Mouse (Mus musculus) erythroblast, embryonic 14.5 days (primary cell): ENCODE results near the gene Vps13d.

Experiments
- GATA1 ChIP-seq: IDR thresholded peaks from 2 replicates; pipeline ENCODE4 v1.6.1; 2012; ENCODE audit warnings: low read length, inconsistent platforms, mixed read lengths
- TAL1 ChIP-seq: IDR thresholded peaks from 3 replicates; pipeline ENCODE4 v1.6.1; 2012; ENCODE audit warnings: low read length, inconsistent platforms, mixed read lengths

DNA sequence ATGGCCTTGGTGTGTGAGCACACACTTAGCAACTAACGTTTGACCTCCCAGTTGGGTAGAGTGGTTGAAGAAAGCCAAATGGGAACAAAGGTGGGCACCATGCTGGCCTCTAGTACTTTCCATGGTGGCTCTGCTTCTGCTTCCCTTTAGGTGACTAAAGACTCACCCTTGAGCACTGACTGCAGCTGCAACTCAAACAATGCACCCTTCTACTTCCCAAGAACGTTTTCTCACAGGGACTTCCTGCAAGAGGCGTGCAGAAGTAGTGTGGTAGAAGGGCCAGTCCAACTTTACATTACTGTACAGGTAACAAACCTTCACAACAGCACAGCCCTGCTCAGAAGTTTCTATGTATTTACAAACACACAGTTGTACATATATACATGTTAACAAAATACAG lies 220.3 kb downstream of the Vps13d start:
- TF ChIP-seq TAL1 (no peak), GATA1 (no peak)
